Mouse (Mus musculus): Measurements from ENCODE around the gene Vmn1r94. TPM values are rescaled to one million over a fixed set of nuclear protein-coding genes. Genes with fewer than 3 reads are reported as not detected.
"Not testable (repeated sequence)": the region's sequence is repeated elsewhere in the genome, so short reads cannot be mapped to it uniquely, and the experiment has no call there.

Vmn1r94 gene
- not detected in 2 replicates for polyA plus RNA-seq (2015; fragmentation: Nextera tagmentation; extraction: Ambion mirVana)

DNA sequence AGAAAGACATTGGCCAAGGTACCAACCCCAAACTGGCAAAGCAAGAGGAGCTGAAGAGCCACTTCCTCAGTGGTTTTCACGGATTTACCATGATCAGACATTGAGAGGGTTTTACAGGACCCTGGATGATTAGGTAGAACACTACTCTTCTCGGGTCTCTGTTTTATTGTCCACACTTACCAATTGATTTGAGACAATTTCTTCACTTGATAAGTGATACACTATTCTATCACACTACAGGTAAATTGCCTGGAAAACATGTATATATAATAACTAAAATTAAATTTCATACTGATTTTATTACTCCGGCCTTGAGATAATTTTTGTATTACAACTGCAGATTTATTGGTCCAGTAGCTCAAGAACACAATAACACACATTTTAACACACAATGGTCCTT is at the start of gene Vmn1r94:
Vmn1r94 (minus strand) TSS at position 101 of the 400 bp plus-strand sequence.
- H3K4me1 ChIP-seq (ENCODE audit: insufficient read depth, low read depth, low read length); H3K9ac ChIP-seq (replicated peaks; ENCODE audit: low read depth); H3K9me3 ChIP-seq (ENCODE audit: low read length); H3K27me3 ChIP-seq (replicated peaks; ENCODE audit: insufficient read depth, low read length); H3K4me3 ChIP-seq (ENCODE audit: low read depth, low read length); H3K4me2 ChIP-seq (replicated peaks; ENCODE audit: low read depth, low read length); ATAC-seq; H3K36me3 ChIP-seq (ENCODE audit: insufficient read depth, low read length); DNase-seq (ENCODE audit: low spot score); H3K27ac ChIP-seq (ENCODE audit: low read length): not testable (repeated sequence)
- WGBS = no CpG with 5 or more reads among the region's 3 CpGs

GRCm38 (mm10) chr7:20205507-20205906 is 37.3 kb upstream of the Vmn1r94 start, which contains the start of gene Gm6164:
Gene Gm6164 (minus strand): TSS chr7:20205607.
- not testable (repeated sequence) for H3K4me1 ChIP-seq (ENCODE audit: insufficient read depth, low read depth, low read length); DNase-seq (ENCODE audit: low spot score); H3K9ac ChIP-seq (replicated peaks; ENCODE audit: low read depth); H3K36me3 ChIP-seq (ENCODE audit: insufficient read depth, low read length); H3K27ac ChIP-seq (ENCODE audit: low read length); H3K27me3 ChIP-seq (replicated peaks; ENCODE audit: insufficient read depth, low read length); H3K9me3 ChIP-seq (ENCODE audit: low read length); ATAC-seq; H3K4me3 ChIP-seq (ENCODE audit: low read depth, low read length); H3K4me2 ChIP-seq (replicated peaks; ENCODE audit: low read depth, low read length)
- no CpG with 5 or more reads among the region's 2 CpGs for WGBS

- not testable (repeated sequence) for H3K27me3 ChIP-seq (replicated peaks; ENCODE audit: insufficient read depth, low read length); H3K27ac ChIP-seq (ENCODE audit: low read length); H3K9me3 ChIP-seq (ENCODE audit: low read length); DNase-seq (ENCODE audit: low spot score); H3K4me2 ChIP-seq (replicated peaks; ENCODE audit: low read depth, low read length); H3K9ac ChIP-seq (replicated peaks; ENCODE audit: low read depth); H3K4me1 ChIP-seq (ENCODE audit: insufficient read depth, low read depth, low read length); H3K4me3 ChIP-seq (ENCODE audit: low read depth, low read length); ATAC-seq; H3K36me3 ChIP-seq (ENCODE audit: insufficient read depth, low read length)
- WGBS = no CpG with 5 or more reads among the region's 3 CpGs
Measured at GRCm38 (mm10) chr7:20193410-20193809, 25.2 kb upstream of the Vmn1r94 start, which contains the start of gene Vmn1r95. Gene Vmn1r95 (plus strand): TSS chr7:20193710.

DNA sequence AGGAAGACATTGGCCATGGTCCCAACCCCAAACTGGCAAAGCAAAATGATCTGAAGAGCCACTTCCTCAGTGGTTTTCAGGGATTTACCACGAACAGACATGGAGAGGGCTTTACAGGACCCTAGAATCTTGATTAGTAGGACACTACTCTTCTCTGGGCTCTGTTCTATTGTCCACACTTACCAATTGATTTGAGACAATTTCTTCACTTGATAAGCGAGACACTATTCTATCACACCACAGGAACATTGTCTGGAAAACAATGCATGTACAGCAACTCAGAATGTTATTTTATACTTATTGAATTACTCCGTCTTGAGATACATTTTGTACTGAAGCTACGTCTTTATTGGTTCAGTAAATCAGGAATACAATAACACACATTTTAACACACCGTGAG is 29.2 kb downstream of the Vmn1r94 start, which contains the start of gene Vmn1r93:
Vmn1r93 (minus strand) TSS at position 101 of the 400 bp plus-strand sequence.
- DNase-seq (ENCODE audit: low spot score); H3K9me3 ChIP-seq (ENCODE audit: low read length); H3K4me2 ChIP-seq (replicated peaks; ENCODE audit: low read depth, low read length); H3K27ac ChIP-seq (ENCODE audit: low read length); H3K9ac ChIP-seq (replicated peaks; ENCODE audit: low read depth); H3K4me1 ChIP-seq (ENCODE audit: insufficient read depth, low read depth, low read length); H3K4me3 ChIP-seq (ENCODE audit: low read depth, low read length); ATAC-seq; H3K27me3 ChIP-seq (replicated peaks; ENCODE audit: insufficient read depth, low read length); H3K36me3 ChIP-seq (ENCODE audit: insufficient read depth, low read length): not testable (repeated sequence)
- WGBS = no CpG with 5 or more reads among the region's 5 CpGs

DNA sequence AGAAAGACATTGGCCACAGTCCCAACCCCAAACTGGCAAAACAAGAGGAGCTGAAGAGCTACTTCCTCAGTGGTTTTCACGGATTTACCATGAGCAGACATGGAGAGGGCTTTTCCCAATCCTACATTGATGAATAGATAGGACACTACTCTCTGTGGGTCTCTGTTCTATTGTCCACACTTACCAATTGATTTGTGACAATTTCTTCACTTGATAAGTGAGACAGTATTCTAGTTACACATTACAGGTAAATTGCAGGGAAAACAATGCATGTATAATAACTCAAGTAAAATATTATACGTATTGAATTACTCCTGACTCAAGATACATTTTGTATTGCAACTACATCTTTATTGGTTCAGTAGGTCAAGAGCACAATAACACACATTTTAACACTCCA is 45.7 kb downstream of the Vmn1r94 start, which contains the start of gene Gm16442:
Gm16442 (minus strand) TSS at position 101 of the 400 bp plus-strand sequence.
- H3K4me2 ChIP-seq (replicated peaks; ENCODE audit: low read depth, low read length); H3K9me3 ChIP-seq (ENCODE audit: low read length); H3K4me3 ChIP-seq (ENCODE audit: low read depth, low read length); H3K4me1 ChIP-seq (ENCODE audit: insufficient read depth, low read depth, low read length); H3K27me3 ChIP-seq (replicated peaks; ENCODE audit: insufficient read depth, low read length); H3K36me3 ChIP-seq (ENCODE audit: insufficient read depth, low read length); ATAC-seq; H3K9ac ChIP-seq (replicated peaks; ENCODE audit: low read depth); H3K27ac ChIP-seq (ENCODE audit: low read length); DNase-seq (ENCODE audit: low spot score): not testable (repeated sequence)
- no CpG with 5 or more reads among the region's 2 CpGs for WGBS

Other genes starting within 250 kb of the Vmn1r94 start
- gene Pvr, start 247.2 kb downstream of the Vmn1r94 start, polyA plus RNA-seq (2015; fragmentation: Nextera tagmentation; extraction: Ambion mirVana) = 20.8 and 24.3 TPM in 2 replicates
- gene Igsf23, start 217.6 kb downstream of the Vmn1r94 start, polyA plus RNA-seq (2015; fragmentation: Nextera tagmentation; extraction: Ambion mirVana) = 0.70 and 0.90 TPM in 2 replicates
- gene Ceacam20, start 203.0 kb downstream of the Vmn1r94 start, polyA plus RNA-seq (2015; fragmentation: Nextera tagmentation; extraction: Ambion mirVana) = not detected in 2 replicates
- 0.06 TPM in 1 of 2 replicates, not detected in the other for gene Nlrp9b, start 176.9 kb downstream of the Vmn1r94 start, polyA plus RNA-seq (2015; fragmentation: Nextera tagmentation; extraction: Ambion mirVana)
- not detected in 2 replicates for gene Vmn1r91, start 68.7 kb downstream of the Vmn1r94 start, polyA plus RNA-seq (2015; fragmentation: Nextera tagmentation; extraction: Ambion mirVana)
- gene Gm16442, start 45.8 kb downstream of the Vmn1r94 start, polyA plus RNA-seq (2015; fragmentation: Nextera tagmentation; extraction: Ambion mirVana) = not detected in 2 replicates
- gene Vmn1r93, start 29.3 kb downstream of the Vmn1r94 start, polyA plus RNA-seq (2015; fragmentation: Nextera tagmentation; extraction: Ambion mirVana) = not detected in 2 replicates
- gene Vmn1r95, start 25.3 kb upstream of the Vmn1r94 start, polyA plus RNA-seq (2015; fragmentation: Nextera tagmentation; extraction: Ambion mirVana) = not detected in 2 replicates
- not detected in 2 replicates for gene Gm6164, start 37.2 kb upstream of the Vmn1r94 start, polyA plus RNA-seq (2015; fragmentation: Nextera tagmentation; extraction: Ambion mirVana)
- gene Gm4498, start 65.5 kb upstream of the Vmn1r94 start, polyA plus RNA-seq (2015; fragmentation: Nextera tagmentation; extraction: Ambion mirVana) = not detected in 2 replicates
- not detected in 2 replicates for gene Gm5890, start 94.5 kb upstream of the Vmn1r94 start, polyA plus RNA-seq (2015; fragmentation: Nextera tagmentation; extraction: Ambion mirVana)
- gene Gm4133, start 165.7 kb upstream of the Vmn1r94 start, polyA plus RNA-seq (2015; fragmentation: Nextera tagmentation; extraction: Ambion mirVana) = not detected in 2 replicates
- not detected in 2 replicates for gene Gm5728, start 207.0 kb upstream of the Vmn1r94 start, polyA plus RNA-seq (2015; fragmentation: Nextera tagmentation; extraction: Ambion mirVana)
- not detected in 2 replicates for gene Vmn1r100, start 249.6 kb upstream of the Vmn1r94 start, polyA plus RNA-seq (2015; fragmentation: Nextera tagmentation; extraction: Ambion mirVana)

Data from lung, postnatal 0 days (tissue).